Mouse (Mus musculus) E14TG2a.4 (cell line): ENCODE results near the gene Sh3d19.

Experiments
- CTCF ChIP-seq: conservative IDR thresholded peaks from 2 replicates; pipeline ENCODE4 v1.5.1; 2014; ENCODE audit warnings: low read length
- NANOG ChIP-seq: IDR thresholded peaks from 2 replicates; pipeline ENCODE4 v1.6.1; 2014; ENCODE audit warnings: borderline replicate concordance, low read length, mixed read lengths

DNA sequence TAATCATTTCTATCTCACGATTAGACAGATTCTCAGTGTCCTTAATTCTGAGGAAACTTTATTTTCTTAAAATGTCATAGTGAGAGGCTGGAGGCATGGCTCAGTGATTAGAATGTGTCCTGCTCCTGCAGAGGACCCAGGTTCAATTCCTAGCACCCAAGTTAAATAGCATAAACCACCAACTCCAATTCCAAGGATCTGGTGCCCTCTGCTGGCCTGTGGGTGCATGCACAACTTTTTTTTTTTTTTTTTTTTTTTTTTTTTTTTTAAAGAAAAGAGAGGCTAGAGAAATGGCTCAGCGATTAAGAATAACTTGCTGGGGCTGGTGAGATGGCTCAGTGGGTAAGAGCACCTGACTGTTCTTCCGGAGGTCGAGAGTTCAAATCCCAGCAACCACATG, 146.0 kb downstream of the Sh3d19 start:
- TF ChIP-seq CTCF (peak; percentile 62), NANOG (no peak)
